Mouse (Mus musculus) spleen, adult 2 months (tissue): ENCODE results near the gene Zfp566. TPM values are rescaled to one million over a fixed set of nuclear protein-coding genes. Genes with fewer than 3 reads are reported as not detected.

Source experiments
- DNase-seq, 2 experiments: peaks; one replicate each; pipeline versions ENCODE4 v3.0.0 to v3.0.0-alpha.2; 2012 to 2021; ENCODE audit warnings: low spot score in 2 of 2, low read depth in 1 of 2
- H3K27ac ChIP-seq: fragments of 200-500 bp; 2 replicates; pipeline ENCODE4 v1.5.1; 2012; ENCODE audit warnings: low read length, inconsistent platforms; ENCODE audit not compliant: insufficient read depth
- H3K27me3 ChIP-seq: fragments of 200-500 bp; 2 replicates; pipeline ENCODE4 v1.6.1; 2012; ENCODE audit warnings: mild to moderate bottlenecking, moderate library complexity, low read length, inconsistent platforms; ENCODE audit not compliant: control insufficient read depth, insufficient read depth
- H3K36me3 ChIP-seq: fragments of 200-500 bp; 2 replicates; pipeline ENCODE4 v1.6.1; 2012; ENCODE audit warnings: mild to moderate bottlenecking, low read length, inconsistent platforms; ENCODE audit not compliant: control insufficient read depth, insufficient read depth
- H3K4me1 ChIP-seq: fragments of 200-500 bp; 2 replicates; pipeline ENCODE4 v1.6.1; 2011; ENCODE audit warnings: inconsistent platforms; ENCODE audit not compliant: control insufficient read depth, insufficient read depth, insufficient read length
- H3K4me3 ChIP-seq: fragments of 200-500 bp; 2 replicates; pipeline ENCODE4 v1.5.1; 2011; ENCODE audit warnings: mild to moderate bottlenecking, inconsistent platforms; ENCODE audit not compliant: insufficient read depth, insufficient read length; ENCODE audit errors: extremely low read depth
- CTCF ChIP-seq: fragments of 200-500 bp; IDR thresholded peaks from 2 replicates; pipeline ENCODE4 v1.5.1; 2011; ENCODE audit warnings: mild to moderate bottlenecking, inconsistent platforms; ENCODE audit not compliant: insufficient read depth, insufficient read length, insufficient replicate concordance; ENCODE audit errors: extremely low read depth
- POLR2A ChIP-seq: fragments of 200-500 bp; IDR thresholded peaks from 2 replicates; pipeline ENCODE4 v1.6.1; 2011; ENCODE audit warnings: low read depth, low read length, inconsistent platforms
- WGBS: fragments of 180-500 bp; shearing (Covaris S2); methylation state at CpG from one replicate; pipeline ENCODE4 v1.1.7; 2018; 5-methylcytosine and 5-hydroxymethylcytosine counted together
- polyA plus RNA-seq: library from polyadenylated mRNA; depleted of rRNA; stranded (reverse); fragments of >200 nt; gene quantifications from 2 replicates; pipeline ENCODE4 v1.2.3, GENCODE M21; 2012

Gene Zfp566
- polyA plus RNA-seq, 1 experiment: 2.2 TPM

DNA sequence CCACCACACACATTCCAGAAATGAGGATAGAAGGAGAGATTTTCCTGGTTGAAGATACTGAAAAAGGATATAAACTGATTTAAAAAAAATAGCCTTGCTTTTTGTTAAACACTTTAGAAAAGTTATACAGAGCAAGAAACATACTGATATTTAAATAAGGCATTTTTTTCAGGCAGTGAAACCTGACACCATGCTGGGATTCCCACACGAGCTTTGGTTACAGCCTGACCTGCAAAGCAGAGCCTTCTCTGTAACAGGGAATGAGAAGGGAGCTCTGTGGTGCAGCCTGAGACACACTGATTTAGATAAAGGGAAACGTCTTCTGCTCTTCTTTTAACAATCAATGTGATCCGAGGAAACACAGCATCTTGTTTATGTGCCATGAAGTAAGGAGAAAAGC, 36.7 kb downstream of the Zfp566 start:
- TF ChIP-seq POLR2A: no peak
- TF ChIP-seq CTCF: no peak
- no peaks in the 10 kb centered on the region for H3K4me1 ChIP-seq
- H3K27me3 ChIP-seq: no peaks in the 10 kb centered on the region
- no peak for DNase-seq
- no peak overlapping the region for H3K4me3 ChIP-seq
- H3K27ac ChIP-seq: no peak overlapping the region
- peaks cover 5% of the 10 kb centered on the region for H3K36me3 ChIP-seq
- WGBS: 34% methylated on average over 3 of the region's 3 CpGs

DNA sequence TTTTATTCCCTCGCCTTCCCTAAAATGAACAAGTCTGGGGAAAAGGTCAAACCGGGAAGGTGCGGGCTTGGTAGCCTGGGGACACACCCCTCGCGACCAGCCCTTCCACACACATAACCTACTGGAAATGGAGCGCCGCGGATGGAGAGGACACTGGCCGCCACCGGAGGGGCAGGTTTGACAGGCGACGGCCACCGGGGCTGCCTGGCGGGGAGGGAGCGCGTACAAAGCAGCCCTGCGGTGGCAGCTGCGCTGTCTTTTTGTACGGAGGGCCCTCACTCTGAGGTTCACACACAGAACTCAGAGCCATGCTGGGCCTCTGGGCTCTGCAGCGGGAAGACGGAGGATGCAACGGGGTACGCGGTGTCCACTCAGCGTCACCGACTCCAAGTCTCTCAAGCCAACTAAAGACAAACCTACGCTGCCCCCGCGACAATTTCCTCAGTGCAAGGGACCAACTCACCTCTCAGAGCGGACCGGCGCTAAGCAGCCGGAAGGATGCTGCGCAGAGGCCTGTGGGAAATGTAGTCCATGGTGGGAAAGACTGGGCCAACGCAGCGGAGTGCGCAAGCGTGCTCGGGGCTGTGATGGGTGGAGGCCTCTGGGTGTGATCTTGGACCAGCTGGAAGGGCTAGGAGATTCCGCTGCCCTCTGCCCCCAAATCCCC, 39.3 kb downstream of the Zfp566 start, which contains the start of gene Zfp14:
Gene Zfp14, minus strand, starts transcription at position 499 of the 667 bp plus-strand sequence.
- WGBS: under 1% methylated on average over 40 of the region's 40 CpGs
- peak within 1 kb of the TSS; percentile 79 for H3K27ac ChIP-seq

GRCm38 (mm10) chr7:30048126-30048525, 42.2 kb downstream of the Zfp566 start:
- H3K4me1 ChIP-seq: peaks cover 5% of the 10 kb centered on the region; the same call in 1 of the 2 replicates
- no peak for DNase-seq
- 93% methylated on average over 4 of the region's 4 CpGs for WGBS
- H3K36me3 ChIP-seq: no peaks in the 10 kb centered on the region
- H3K27me3 ChIP-seq: no peaks in the 10 kb centered on the region
- H3K27ac ChIP-seq: no peak overlapping the region
- H3K4me3 ChIP-seq: no peak overlapping the region
- TF ChIP-seq CTCF (no peak), POLR2A (no peak)

More for the DNA sequence above, 39.3 kb downstream of the Zfp566 start, which contains the start of gene Zfp14:
- Histone ChIP-seq H3K27me3 (no peaks in the 10 kb centered on the region), H3K4me1 (no peaks in the 10 kb centered on the region), H3K4me3 (peak within 1 kb of the TSS; percentile 91), H3K36me3 (no peaks in the 10 kb centered on the region)
- no peak for TF ChIP-seq CTCF
- TF ChIP-seq POLR2A: peak; percentile 65
- peak; percentile 55 to 93 for DNase-seq

GRCm38 (mm10) chr7:30044354-30044753, 46.0 kb downstream of the Zfp566 start:
- no peak for DNase-seq
- no peak for TF ChIP-seq CTCF
- TF ChIP-seq POLR2A: no peak
- Histone ChIP-seq H3K4me3 (no peak overlapping the region), H3K4me1 (peaks cover 5% of the 10 kb centered on the region; the same call in 1 of the 2 replicates), H3K27me3 (no peaks in the 10 kb centered on the region), H3K36me3 (no peaks in the 10 kb centered on the region), H3K27ac (no peak overlapping the region)
- 44% methylated on average over 9 of the region's 9 CpGs for WGBS

GRCm38 (mm10) chr7:30034331-30034730, 56.0 kb downstream of the Zfp566 start:
- Histone ChIP-seq H3K27ac (no peak overlapping the region), H3K27me3 (no peaks in the 10 kb centered on the region), H3K4me3 (no peak overlapping the region), H3K36me3 (peaks cover 6% of the 10 kb centered on the region), H3K4me1 (no peaks in the 10 kb centered on the region)
- TF ChIP-seq POLR2A: no peak
- no peak for TF ChIP-seq CTCF
- WGBS: 94% methylated on average over 12 of the region's 12 CpGs
- no peak for DNase-seq

GRCm38 (mm10) chr7:30031379-30031778, 58.9 kb downstream of the Zfp566 start:
- WGBS: 85% methylated on average over 3 of the region's 3 CpGs
- no peak for DNase-seq
- H3K27me3 ChIP-seq: no peaks in the 10 kb centered on the region
- H3K27ac ChIP-seq: no peak overlapping the region
- TF ChIP-seq POLR2A: no peak
- TF ChIP-seq CTCF: no peak
- no peaks in the 10 kb centered on the region for H3K4me1 ChIP-seq
- H3K4me3 ChIP-seq: no peak overlapping the region
- H3K36me3 ChIP-seq: no peaks in the 10 kb centered on the region

- no peak for TF ChIP-seq POLR2A
- no peak for TF ChIP-seq CTCF
- Histone ChIP-seq H3K4me3 (no peak overlapping the region), H3K27me3 (no peaks in the 10 kb centered on the region), H3K27ac (no peak overlapping the region), H3K4me1 (no peaks in the 10 kb centered on the region), H3K36me3 (no peaks in the 10 kb centered on the region)
- DNase-seq: no peak
- WGBS: 64% methylated on average over 6 of the region's 6 CpGs
Observed at GRCm38 (mm10) chr7:30030677-30031076, 59.6 kb downstream of the Zfp566 start.
